Mouse (Mus musculus) ovary, postnatal 36 days (tissue): Measurements from ENCODE around the gene Tesk2.
A peak's percentile ranks its signal among the peaks of the same experiment; 100 is the strongest.

Source experiments
- DNase-seq: peaks from one replicate; pipeline ENCODE4 v3.0.0; 2022; ENCODE audit warnings: low spot score, mixed read lengths

The Tesk2 gene

GRCm38 (mm10) chr4:116719396-116719795 lies 1.4 kb upstream of the Tesk2 start:
- peak; percentile 25 for DNase-seq

DNA sequence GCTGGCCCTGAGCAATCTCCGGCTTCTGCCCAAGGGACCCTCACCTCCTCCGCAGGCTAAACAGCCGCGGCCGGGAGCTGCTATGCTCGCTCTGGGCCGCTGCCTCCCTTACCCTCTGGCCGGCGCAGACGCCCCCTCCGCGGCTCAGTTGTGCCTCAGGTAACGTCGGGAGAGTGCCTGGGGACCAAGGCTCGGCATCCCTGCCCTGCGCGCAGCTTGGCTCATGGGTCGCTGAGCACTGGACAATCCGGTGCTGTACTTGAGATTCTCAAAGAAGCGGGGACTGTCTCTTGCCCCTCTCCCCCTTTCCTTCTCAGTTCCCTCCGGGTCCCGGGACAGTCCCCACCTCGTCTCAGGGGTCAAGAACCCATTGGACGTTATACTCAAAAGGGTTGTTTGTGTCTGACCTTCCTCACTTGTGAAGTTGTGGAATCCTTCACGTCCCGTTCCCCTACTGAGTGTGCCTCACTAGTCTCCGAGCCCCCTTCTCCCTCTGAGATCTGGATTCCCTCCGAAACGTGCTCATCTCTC lies 415 bp downstream of the Tesk2 start:
- DNase-seq = no peak

DNA sequence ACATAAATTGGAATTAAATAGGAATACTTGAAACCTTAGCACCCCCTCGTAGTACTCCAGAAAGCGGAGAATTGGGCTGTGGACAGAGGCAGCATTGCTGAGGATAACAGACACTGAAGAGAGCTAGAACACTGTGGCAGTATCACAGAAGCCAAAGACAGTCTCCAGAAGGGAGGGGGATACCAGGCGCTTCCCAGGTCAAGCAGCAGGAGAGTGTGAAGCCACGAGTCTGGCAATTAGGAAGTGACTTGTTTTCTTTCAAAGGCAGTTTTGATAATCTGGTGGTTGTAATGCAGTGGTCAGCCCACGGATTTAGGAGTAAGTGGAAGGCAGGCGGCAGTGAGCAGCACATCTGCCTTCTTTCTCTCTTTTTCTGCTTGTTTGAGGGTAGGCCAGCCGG lies 1.5 kb downstream of the Tesk2 start:
- no peak for DNase-seq

GRCm38 (mm10) chr4:116725444-116725843 lies 4.7 kb downstream of the Tesk2 start:
- DNase-seq = no peak

DNA sequence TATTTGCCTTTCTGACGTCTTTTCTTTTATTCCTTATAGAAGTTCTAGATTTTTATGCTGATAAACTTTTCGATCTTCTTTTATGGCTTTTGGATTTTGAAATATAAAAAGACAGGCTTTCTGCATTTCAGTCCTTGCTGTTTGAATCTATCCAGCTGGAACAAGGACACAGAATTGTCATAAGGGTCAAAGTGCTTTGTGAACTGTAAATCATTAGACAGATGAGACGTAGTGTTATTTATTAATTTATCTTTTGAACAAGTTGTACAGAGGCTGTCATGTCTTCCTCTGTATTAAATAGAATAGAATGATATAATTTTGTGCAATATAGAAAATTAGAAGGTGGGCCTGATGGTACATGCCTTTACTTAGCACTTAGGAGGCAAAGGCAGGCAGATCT lies 6.7 kb downstream of the Tesk2 start:
- no peak for DNase-seq

DNA sequence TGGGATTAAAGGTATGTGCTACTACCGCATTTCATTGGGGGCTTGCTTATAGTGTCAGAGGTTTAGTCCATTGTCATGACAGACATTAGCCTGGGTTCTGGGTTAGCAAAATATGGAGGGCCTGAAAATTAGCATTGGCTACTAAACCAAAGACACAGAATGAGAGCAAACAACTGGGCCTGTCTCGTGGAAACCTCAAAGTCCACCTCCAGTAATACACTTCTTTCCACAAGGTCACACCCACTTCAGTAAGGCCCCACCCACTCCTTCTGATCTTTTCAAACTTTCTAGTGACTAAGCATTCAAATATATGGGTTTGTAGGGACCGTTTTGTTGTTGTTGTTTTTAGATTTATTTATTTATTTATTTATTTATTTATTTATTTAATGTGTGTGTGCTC lies 8.8 kb downstream of the Tesk2 start:
- DNase-seq = no peak

DNA sequence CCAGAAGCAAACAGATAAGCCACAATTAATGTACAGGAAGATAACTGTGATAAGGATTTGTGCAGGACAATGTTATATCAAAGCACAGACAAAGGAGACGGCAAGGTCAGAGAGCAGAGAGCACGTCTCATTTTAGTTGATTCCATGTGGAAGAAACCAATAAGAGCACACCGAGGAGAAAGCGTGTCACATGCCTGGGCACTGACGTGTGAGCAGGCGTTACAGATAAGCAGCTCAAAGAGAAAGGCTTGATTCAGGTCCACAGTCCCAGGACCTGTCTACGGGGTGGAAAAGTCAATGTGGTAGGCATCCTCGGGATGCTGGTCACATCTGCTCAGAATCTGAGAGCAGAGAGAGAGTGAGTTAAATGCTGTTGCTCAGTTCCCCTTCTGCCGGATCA lies 10.3 kb downstream of the Tesk2 start:
- DNase-seq = no peak

DNA sequence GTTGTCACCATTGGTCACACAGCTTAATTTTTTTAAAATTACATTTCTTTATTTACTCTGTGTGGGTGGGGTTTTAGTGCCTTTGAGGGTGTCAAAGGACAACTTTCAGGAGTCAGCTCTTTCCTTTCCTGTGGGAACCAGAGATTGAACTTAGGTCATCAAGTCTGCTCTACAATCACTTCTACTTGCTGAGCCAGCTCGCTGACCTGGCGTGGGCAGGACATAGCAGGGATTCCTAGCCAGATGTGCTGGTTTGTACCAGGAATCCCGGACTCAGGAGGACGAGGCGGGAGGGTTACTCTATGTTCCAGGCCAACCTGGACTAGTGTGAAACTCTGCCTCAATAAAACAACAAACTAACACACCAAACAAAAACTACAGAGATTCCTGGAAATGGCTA lies 11.6 kb downstream of the Tesk2 start:
- no peak for DNase-seq

GRCm38 (mm10) chr4:116734996-116735395 lies 14.2 kb downstream of the Tesk2 start:
- no peak for DNase-seq

- DNase-seq = no peak
Observed at GRCm38 (mm10) chr4:116738972-116739751, 18.4 kb downstream of the Tesk2 start.

DNA sequence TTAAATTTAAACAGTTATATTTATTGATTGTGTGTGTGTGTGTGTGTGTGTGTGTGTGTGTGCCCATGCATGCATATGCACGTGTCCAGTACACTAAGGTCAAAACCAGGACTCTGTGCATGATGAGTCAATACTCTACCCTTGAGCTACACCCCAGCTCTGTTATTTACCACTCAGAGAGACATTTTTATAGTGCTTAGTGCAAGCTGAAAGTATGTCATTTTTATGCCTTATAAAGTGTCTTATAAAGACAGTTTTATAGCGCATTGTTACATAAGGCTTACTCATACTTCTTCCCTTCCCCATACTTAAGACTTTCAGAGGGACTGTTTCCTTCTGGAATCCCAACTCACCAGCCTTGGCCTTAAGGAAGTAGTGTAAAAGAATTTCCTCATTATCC lies 29.0 kb downstream of the Tesk2 start:
- no peak for DNase-seq

- DNase-seq = no peak
Observed at GRCm38 (mm10) chr4:116761914-116762313, 41.2 kb downstream of the Tesk2 start.

DNA sequence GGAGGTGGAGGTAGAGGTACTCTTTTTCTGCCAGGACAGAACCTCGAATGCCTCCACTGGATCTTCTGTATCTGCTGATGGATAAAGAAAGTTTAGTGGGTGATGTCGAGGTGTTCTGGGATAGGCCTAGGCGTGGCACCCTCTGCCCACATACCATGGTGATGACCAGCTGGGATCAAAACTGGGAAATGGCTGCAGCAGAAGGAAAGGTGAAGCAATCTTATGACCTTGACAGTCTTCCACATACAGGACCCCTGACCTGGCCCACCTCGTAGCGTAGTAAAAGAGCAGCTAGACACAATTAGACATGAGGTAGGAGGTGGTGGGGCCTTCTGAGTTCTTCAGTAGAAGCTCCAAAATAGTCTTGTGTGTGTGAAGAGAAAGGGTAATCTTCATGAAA lies 43.3 kb downstream of the Tesk2 start:
- no peak for DNase-seq

GRCm38 (mm10) chr4:116768510-116768909 lies 47.8 kb downstream of the Tesk2 start:
- DNase-seq = no peak

- no peak for DNase-seq
Observed at GRCm38 (mm10) chr4:116769060-116769459, 48.3 kb downstream of the Tesk2 start.

- DNase-seq = no peak
Observed at GRCm38 (mm10) chr4:116776391-116776790, 55.6 kb downstream of the Tesk2 start.

DNA sequence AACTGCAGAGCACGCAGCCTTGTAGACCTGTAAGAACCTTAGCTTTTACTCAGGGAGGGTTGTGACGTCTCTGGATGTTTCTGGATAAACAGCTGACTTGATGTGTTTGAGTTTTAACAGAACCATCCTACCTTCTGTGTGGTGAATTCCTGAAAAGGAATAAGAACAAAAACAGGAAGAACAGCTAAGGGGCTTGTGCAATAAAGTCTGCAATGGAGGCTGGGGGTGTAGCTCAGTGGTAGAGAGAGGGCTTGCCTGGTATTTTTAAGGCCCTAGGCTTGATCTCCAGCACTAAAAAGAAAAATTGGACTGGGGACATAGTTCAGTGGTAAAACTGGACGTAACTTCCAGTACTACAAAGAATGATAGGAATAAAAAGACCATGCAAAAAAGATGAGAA lies 56.3 kb downstream of the Tesk2 start:
- no peak for DNase-seq

DNA sequence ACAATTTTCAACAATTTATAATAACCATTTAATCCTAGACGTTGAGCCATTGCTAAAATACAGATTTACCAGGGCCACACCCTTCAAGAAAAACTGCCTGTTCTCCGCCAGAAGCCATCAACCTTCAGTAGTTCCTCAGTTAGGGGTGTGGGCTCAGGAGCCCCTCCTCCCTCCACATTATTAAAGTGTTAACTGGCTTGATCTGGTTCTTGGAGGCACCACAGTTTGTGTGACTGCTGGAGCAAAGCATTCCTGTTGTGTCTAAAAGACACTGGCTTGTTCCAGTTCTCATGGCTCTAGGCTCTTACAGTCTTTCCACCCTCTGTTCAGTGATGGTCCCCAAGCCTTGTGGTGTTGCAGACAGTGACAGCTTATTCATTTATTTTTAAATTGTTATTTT lies 59.8 kb downstream of the Tesk2 start:
- DNase-seq = no peak

DNA sequence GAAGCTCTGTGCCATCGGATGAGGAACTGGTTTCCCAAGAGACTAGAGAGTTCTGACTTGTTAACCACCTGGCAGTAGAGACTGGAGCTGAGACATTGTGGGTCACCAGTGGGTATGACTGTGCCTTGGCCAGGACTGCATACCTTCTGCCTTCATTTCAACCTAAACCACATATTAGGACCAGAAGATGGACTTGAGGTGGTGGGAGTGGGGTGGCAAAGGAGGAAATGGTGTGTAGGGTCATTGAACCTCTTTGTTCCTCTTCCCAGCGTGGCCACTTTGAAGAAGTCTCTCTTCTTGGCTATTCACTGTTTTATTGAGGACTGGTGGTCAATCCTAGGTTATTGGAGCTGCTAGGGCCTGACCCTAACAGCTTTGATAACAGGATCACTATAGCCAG lies 60.6 kb downstream of the Tesk2 start:
- no peak for DNase-seq

DNA sequence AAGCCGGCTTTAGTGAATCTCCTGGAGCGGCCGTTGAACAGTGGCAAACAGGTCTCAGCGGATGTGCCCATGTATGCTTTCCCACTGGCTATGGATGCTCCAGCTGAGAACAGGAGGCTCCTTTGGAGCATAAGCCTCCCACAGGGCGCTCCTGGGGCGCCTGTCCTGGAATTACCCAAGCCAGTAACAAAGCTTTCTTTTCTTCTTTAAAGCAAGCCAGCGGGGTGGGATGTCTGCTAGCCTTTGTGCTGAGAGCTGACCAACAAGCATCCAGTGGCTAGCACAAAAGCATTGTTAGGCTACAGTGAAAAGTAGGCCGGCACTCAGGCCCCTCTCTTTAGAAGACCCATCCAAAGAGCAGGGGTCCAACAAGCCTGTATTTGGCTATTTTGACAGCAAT lies 61.4 kb downstream of the Tesk2 start:
- DNase-seq = no peak

- DNase-seq = no peak
Observed at GRCm38 (mm10) chr4:116786587-116786986, 65.8 kb downstream of the Tesk2 start.

DNA sequence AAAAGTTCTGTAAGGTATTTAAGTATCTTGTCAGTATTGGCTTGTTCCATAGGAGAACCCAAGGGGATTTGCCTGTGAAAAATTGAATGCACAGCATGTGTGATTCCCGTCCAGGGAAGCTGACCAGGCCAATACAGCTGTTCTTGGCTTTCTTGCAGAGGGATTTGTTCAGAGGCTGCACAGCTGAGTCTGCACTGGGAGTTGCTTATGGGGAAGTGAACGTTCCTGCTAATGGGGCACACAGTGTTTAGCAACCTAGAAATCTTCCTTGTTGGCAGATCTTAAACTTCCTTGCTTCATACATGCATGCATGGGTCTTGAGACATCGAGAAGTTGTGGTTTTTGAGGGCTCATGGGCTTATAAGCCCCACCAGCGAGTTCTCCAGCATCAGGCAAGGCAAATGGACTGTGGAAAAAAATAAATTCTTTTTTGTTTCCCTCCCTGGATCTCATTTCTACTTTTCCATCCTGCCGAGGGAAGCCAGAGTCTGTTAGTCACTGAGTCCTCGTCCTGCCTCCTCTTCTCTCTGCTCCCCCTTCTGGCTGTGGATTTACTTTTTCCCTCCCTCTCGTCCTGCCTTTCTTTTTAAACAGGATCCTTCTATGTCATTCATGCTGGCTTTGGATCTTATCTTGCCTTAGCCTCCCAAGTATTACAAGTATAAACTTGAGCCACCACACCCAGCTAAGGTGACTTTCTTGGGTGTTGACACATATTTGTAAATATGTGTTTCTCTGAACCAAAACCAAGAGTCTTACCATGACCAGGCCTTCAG lies 67.4 kb downstream of the Tesk2 start:
- DNase-seq = no peak

DNA sequence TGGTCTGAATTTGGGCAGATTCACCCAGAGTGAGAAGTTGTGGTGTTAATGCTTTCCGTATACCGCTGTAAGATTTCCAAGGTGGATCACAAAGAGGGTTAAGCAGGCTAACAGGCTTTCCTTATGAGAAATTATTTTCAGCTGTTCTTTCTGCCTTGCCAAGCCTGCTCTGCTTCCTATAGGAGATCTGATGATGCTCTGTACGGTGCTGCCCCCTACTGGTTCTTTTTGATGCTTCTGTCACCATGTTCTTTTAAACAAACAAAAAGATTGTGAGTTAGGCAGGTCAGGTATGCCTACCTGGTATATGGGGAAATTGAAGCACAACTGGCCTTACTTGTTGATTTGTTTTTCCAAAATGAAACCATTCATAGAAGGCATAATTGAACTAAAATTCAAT lies 68.2 kb downstream of the Tesk2 start:
- DNase-seq = peak; percentile 39
